Mouse (Mus musculus): ENCODE results near the gene Spock2.
"Not testable (repeated sequence)": the region's sequence is repeated elsewhere in the genome, so short reads cannot be mapped to it uniquely, and the experiment has no call there.

Gene Spock2

DNA sequence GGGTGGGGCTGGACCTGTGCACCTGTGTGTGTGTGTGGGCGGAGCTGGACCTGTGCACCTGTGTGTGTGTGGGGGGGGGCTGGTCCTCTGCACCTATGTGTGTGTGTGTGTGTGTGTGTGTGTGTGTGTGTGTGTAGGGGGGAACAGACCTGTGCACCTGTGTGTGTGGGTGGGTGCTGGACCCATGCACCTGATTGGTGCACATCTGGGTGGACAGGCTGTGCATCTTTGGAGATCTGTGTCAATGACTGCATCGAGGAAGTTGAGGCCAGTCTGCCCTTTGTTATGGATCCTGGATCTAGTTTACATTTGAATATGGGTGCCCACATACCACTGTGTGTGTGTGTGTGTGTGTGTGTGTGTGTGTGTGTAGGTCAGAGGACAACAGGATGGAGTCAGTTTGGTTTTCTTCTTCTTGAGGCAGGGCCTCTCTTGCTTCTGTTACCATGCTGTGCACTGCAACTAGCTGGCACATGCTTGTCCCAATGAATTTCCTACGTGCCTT is 35.7 kb downstream of the Spock2 start:
- DNase-seq (ENCODE audit: low read depth in 1 of 2, low spot score in 2 of 2): no peak

DNA sequence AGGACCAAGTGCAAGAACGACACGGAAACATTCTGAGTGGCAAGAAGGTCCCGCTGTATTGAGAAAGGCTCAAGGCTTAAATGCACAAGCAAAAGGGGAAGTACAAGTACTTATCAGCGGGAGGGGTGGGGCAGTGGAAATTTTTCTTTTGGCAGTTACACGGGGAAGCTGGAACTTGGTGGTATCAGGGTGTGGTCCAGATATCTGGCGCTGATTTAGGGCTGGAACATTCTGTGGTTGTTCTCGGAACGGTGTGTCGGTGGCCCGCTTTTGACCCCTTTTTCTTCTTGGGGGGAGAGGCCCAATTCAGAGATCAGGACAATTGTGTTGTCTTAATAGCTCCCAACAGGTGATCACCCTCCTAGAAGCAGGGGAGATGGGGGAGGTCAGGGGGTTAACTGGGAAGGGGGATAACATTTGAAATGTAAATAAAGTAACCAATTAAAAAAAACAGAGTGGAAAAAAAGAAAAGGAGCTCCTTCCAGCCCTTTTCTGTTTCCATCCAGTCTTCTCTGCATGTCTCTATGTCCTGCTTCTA is 41.6 kb downstream of the Spock2 start:
- DNase-seq (ENCODE audit: low read depth in 1 of 2, low spot score in 2 of 2): not testable (repeated sequence)

DNA sequence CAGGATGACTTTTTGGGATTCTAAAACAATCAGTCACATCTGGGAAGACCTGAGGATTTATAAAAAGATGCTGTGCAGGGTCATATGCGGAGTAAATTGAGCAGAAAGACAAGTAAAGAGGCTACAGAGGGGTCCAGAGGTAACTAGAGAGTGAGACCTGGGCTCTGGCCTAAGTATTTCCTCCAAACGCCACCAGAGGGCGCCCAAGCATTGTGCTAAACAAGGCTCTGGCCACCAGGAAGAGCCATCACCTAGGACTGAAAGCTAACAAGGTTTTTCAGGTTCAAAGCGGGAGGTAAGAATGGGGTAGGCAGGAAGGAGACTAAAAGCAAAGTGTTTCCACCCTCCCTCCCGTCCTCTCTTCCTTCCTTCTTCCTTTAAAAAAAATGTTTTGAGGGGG is 42.1 kb downstream of the Spock2 start:
- DNase-seq (ENCODE audit: low read depth in 1 of 2, low spot score in 2 of 2): peak in 1 of 2 experiments; percentile 38

DNA sequence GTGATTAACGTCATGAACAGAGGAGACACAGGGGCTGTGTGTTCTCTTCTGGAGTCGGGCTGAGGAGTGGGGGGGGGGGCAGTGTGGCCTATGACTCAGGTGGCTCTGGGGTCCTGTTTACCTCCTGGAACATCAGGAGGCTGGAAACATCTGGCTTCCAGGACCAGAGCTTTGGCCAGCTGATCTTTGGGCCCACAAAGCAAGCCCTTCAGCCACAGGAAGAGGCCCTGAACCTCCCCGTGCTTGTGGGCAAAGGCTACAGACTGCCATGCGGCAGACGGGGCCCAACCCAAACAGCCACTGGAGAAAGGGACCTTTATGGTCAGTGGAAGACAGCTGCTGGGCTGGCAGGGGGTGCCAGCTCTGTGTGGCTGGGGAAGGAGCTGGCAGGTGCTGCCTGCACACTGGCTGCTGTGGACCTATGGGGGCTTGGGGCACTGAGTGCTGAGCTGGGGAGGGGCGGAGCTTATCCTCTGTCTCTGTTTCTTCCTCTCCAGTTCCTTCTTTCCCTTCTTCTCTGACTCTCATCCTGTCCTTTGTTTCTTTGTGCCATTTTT is 45.2 kb downstream of the Spock2 start:
- DNase-seq (ENCODE audit: low read depth in 1 of 2, low spot score in 2 of 2): no peak

DNA sequence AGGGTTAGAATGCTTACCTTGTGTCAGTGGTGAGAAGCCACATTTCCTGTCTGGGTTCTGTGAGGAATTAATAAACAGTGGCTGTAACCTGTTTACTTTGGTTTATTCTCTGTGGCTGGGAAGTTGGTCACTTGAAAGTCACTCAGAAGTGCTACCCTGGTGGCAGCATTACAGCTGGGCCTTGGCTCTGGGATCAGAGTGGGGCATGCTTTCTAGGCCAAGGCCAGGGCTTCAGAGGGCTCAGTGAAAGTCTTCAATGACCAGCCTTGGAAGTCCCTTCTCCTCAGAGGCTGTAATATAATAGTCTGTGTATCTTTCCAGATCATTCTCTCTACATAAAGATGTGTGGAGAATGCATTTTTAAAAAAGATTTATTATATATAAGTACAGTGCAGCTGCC is 50.0 kb downstream of the Spock2 start:
- no peak for DNase-seq (ENCODE audit: low read depth in 1 of 2, low spot score in 2 of 2)

DNA sequence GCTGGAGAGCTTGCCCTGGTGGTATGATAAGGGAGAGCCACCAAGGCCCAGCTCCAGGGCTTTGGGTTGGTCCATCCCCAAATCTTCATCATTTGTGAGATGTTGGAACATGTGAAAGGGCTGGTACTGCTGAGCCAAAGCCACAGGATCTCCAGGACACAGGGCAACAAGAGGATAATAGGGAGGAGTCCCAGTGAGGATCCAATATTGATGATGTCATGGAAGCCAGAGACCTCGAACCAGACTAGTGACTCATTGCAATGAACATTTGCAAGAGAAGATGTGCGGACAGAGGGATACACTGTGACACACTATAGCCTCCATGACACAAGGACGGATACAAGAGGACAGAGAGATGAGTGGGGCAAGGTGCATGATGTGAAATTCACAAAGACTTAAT is 52.1 kb downstream of the Spock2 start:
- DNase-seq (ENCODE audit: low read depth in 1 of 2, low spot score in 2 of 2): no peak

DNA sequence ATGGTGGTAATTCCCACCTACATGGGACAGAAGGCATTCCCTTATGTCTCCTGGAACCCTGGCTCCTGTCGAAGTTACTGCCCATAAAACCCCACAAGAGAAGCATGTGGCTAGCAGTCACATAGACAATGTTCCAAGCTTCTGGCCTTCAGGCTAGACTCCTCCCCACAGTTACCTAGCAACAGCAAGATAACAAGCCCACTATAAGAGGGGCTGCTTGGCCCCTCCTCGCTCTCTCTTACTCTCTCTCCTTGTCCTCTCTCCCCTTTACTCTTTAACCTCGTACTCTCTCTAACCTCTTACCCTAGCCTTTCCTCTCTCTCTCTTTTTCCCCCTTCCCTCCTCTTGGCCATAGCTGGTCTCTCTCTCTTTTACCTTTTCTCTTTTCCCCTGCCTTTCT is 55.4 kb downstream of the Spock2 start:
- not testable (repeated sequence) for DNase-seq (ENCODE audit: low read depth in 1 of 2, low spot score in 2 of 2)

DNA sequence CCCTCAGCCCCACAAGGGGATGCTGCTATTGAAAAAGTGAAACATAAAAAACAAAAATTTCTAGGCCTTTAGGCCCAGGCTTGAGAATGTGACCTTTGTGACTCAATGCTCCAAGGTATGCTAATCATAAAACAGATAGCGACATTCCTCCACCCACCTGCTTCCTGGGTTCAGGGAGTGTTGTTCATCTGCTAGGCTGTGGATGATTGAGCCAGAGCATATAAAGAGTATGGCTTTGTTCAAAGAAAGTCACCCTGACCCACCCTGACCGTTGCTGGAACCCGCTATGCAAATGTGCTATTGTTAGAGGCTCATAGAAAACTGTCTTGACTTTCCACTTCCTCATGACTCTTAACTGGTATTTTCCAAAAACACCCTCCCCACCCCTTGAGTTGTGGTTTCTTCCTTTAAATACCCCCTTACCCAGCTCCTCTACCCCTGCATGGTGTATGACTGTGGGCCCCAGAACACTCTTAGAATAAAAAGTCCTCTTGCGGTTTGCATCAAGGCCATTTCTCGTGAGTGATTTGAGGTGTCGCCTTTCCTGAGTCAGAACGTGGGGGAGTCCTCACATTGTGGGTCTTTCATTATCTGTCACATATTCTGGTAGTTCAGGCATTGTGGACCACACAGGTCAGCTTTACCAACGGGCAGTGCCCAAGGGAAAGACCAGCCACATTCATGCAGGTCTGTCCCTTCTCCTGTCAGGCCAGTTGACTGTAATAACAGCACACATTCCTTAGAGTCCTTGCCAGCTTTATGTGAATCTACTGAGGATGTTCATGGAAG is 56.4 kb downstream of the Spock2 start:
- DNase-seq (ENCODE audit: low read depth in 1 of 2, low spot score in 2 of 2): not testable (repeated sequence)

DNA sequence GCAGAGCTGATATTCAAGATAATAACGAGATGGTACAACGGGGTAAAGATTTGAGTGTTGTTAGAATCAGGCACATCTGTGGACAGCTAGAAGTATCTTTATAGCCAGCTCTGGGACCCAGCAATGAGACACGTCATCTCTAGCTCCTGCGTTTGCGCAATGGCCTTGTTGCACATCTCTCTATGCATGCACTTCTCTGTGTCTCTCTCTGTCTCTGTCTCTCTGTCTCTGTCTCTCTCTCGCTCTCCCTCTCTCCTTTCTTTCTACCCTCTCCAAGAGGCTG is 56.9 kb downstream of the Spock2 start:
- no peak for DNase-seq (ENCODE audit: low read depth in 1 of 2, low spot score in 2 of 2)

DNA sequence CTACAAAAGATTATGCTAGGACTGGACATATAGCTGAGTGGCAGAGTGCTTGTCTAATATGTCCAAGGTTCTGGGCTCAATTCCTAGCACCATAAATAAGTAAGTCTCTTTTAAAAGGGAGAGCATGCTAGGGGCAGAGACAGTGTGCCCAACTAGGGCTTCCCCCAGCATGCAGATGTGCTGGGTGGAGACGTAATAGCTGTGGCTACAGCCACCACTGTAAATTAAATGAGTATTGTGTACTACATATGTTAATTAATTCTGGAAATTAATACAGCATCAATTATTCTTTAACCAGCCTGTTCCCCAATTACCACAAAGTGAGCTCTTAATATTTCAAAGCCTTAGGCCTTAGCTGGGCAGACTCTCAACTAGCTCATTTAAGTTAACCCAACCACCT is 58.9 kb downstream of the Spock2 start:
- no peak for DNase-seq (ENCODE audit: low read depth in 1 of 2, low spot score in 2 of 2)

DNA sequence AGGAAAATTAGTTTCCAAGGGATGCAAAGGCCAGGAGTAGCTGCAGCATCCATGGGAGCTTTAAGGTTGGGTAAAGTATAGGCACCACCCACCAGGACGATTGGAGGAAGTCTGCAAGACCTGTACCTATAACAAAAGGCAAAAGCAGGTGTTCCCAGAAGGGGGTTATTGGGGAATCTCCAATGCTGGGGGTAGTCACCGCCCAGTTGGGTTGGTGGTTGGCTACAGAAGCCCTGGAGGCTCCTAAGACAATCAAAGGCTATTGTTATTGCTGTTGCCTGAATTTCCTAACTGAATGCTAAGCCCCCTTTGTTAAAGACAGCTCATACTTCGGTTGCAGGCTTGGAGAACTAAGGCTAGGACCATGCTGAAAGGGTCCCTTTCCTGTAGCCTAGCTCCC is 60.0 kb downstream of the Spock2 start:
- no peak for DNase-seq (ENCODE audit: low read depth in 1 of 2, low spot score in 2 of 2)

DNA sequence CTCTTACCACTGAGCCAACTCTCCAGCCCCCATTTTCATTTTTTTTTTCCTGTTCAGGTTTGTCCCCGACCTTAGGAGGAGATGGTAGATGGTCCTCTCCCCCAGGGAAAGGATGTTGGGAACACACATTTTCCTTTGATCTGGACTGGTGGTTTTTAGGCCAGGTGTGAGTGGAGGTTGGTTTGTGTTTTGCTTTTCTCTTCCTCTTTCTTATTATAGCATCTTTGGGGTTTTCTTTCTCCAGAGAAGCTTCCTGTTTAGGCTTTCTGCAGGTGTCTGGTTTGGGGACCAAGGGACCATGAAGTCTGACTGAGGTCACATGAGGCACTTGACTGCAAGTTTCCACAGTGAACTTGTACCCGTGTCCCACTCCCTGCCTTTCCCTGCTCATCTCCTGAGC is 62.3 kb downstream of the Spock2 start:
- no peak for DNase-seq (ENCODE audit: low read depth in 1 of 2, low spot score in 2 of 2)

DNA sequence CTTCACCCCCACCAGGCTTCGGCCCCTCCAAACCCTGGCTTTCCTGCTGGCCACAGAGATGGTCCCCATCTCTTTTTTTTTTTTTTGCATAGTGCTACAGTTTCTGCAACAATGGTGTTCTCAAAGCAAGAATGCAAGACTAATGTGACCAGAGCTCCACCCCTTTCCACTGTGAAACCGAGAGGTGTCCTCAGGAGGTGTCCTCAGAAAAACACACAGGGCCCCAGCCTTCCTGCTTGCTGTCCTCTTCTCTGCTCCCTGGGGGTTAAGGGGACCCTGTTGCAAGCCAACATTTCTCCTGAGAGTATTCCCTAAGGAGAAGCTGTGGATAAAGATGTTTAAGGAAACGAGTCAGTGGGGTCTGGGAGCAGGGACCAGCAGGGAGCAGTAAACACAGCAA is 62.9 kb downstream of the Spock2 start:
- DNase-seq (ENCODE audit: low read depth in 1 of 2, low spot score in 2 of 2): no peak

DNA sequence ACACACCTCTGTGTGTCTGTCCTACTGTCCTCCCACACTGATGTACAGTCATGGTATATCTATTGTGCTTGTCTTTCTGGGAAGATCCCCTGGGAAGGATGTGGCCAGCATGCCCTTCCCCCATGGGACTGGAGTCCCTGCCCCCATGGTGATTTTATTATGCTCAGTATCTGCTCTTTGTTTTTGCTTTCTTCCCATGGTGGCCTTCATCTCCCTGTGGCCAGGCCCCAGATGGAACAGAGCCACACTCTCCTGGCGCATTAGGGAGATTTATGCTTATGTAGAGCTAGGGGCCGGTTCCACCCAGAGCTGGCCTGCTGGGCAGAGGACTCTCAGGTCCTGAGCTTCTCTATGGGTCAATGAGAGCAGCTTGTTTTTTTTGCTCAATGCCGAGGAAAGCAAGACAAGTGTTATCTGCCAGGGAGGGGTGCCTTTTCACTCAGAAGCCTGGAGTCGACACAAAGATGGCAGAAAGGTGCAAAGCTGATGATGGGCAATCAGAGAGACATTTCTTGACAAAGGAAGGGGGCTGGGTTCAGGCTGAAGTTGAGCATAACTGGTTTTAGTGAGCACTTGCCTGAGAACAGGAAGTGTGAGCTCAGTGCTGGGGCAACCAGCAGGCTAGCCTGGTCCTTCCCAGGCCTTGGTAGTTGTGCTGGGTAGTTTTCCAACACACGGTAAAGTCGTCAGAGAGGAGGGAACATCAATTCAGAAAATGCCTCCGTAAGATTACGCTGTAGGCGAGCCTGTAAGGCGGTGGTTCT is 64.5 kb downstream of the Spock2 start:
- DNase-seq (ENCODE audit: low read depth in 1 of 2, low spot score in 2 of 2): no peak

DNA sequence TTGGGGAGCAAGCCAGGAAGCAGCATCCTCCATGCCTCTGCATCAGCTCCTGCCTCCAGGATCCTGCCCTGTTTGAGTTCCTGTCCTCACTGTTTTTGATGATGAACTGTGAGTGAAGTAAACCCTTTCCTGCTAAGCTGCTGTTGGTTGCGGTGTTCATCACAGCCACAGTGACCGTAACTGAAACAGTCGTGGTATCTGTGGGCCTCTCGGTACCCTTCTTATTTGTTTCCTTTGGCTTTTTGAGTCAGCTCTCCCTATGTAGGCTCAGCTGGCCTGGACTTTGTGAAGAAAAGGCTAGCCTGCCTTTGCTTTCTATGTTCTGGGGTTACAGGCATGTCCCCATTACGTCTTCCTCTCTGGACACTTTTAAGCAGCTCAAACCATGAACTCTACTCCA is 65.3 kb downstream of the Spock2 start:
- DNase-seq (ENCODE audit: low read depth in 1 of 2, low spot score in 2 of 2): no peak

DNA sequence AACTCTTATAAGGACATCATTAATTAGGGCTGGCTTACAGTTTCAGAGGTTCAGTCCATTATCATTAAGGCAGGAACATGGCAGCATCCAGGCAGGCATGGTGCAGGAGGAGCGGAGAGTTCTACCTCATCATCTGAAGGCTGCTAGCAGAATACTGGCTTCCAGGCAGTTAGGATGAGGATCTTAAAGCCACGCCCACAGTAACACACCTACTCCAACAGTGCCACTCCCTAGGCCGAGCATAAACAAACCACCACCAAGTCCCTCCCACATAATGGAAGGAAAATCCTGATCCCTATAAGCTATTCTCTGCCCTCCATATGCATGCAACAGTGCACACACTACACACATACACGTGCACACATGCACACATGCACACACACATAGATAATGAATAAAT is 66.3 kb downstream of the Spock2 start:
- DNase-seq (ENCODE audit: low read depth in 1 of 2, low spot score in 2 of 2): no peak

DNA sequence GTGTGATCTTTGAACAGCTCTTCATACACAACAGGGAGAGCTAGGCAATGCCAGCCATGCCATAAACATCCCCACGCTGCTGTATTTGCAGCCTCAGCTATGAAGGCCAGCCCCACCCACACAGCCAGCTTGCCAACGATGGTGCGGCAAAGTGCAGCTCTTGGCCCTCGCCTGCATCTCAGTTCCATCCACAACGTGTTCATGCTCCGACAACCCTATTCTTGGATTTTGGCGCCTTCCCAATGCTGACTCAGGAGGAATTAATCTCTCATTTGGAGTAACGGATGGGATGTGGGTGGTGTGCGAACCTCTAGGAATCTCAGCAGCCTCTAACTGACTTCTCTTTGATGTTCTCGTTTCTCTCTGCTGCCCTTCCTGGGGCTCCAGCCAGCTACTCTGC is 67.0 kb downstream of the Spock2 start:
- DNase-seq (ENCODE audit: low read depth in 1 of 2, low spot score in 2 of 2): no peak

DNA sequence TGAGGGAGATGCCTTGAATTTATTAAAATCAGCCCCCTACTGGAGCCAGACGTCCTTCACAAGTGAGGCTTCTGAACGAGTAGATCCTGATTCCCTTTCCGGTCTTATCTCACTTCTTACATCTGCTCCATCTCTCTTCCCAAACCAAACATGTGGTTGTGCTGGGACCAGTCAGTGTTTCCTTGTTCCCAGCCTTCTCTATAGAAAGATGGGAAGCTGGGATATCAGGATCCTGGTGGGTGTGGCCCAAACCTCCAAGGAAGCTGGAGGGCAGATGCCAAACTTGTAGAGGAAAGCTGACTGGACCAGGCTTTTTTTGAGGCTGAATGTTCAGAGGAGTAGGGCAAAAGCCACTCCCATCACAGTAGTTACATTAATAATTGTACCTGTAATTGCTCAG is 68.5 kb downstream of the Spock2 start:
- no peak for DNase-seq (ENCODE audit: low read depth in 1 of 2, low spot score in 2 of 2)

DNA sequence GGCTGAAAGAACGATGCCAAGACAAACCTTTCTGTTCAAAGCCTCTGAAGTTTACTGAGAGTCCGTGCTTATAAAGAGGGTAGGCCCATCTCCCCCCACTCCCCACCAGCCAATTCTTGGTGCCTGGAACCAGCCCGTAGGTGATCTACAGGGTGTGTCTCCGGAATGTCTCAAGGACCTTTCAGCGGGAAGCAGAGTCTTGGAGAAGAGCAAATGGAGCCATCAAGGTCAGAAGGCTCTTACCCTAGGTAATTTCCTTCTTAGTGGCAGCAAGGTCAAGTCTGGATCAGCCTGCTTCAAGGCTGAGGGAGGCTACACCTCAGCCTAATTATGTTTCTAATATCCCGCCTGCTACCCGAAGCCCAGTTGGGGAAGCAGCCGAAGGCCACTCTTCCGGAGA is 69.3 kb downstream of the Spock2 start:
- not testable (repeated sequence) for DNase-seq (ENCODE audit: low read depth in 1 of 2, low spot score in 2 of 2)
